Mouse (Mus musculus) forelimb bud, embryonic 11.5 days (tissue): ENCODE results near the gene Ifi203.
"Not testable (repeated sequence)": the region's sequence is repeated elsewhere in the genome, so short reads cannot be mapped to it uniquely, and the experiment has no call there.

Experiments used
- DNase-seq: peaks from one replicate; pipeline ENCODE4 v3.0.0-alpha.2; 2012; ENCODE audit warnings: low read depth, low spot score

Gene Ifi203

DNA sequence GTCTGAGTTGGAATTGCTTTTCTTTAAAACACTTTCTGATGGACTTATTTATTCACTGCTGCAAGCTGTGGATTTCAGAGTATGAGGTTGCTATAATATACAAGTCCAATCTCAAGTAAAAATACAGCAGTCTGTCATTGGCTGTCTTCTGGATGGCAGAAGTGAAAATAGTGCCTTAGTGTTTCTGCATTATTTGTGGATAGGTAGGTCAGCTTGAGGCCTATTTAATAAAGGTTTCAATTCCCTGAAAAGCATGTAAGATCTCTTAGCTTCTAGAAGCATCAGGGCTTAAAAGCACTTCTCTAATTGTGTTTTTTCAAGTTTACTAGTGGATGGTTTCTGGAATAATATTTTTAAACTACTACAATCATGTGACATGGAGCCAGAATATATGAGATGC lies 52.7 kb downstream of the Ifi203 start:
- DNase-seq, result not testable (repeated sequence)

- not testable (repeated sequence) for DNase-seq
Measured at GRCm38 (mm10) chr1:173887026-173887787, 55.3 kb downstream of the Ifi203 start.

GRCm38 (mm10) chr1:173880004-173880666 lies 62.3 kb downstream of the Ifi203 start:
- DNase-seq, result not testable (repeated sequence)

DNA sequence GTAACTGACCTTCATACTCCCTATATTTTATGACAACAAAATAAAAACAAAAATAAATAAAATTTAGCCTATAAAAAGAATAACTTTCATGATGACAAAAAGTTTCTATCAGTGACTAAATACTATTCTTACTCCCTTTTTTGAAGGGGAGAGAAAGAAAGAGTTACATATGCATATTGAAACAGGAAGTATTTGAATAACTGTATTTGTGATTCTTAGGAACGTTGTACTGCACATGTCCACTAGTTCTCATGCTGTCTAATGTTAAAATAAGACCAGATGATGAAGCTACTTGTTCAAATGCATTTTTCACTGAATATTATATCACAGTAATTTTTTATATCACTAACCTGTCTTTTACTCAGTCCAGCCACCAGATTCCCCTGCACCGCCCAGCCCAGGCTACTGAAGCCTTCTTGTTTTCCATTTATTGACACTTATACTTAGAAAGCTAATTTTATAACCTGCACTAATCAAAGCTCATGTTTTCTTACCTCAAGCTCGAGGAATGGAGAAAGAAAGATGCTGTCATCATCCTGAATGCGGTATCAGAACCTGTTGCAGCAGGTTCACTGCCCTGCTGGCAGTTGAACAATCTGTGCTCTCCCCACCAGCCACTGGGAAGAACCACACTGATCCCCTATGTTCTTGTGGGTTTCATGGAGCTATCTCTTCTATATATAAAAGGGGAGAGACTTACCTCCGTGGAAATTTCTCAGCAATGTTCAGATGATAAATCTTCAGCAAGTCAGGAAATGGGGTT lies 63.1 kb downstream of the Ifi203 start:
- DNase-seq, result not testable (repeated sequence)

DNA sequence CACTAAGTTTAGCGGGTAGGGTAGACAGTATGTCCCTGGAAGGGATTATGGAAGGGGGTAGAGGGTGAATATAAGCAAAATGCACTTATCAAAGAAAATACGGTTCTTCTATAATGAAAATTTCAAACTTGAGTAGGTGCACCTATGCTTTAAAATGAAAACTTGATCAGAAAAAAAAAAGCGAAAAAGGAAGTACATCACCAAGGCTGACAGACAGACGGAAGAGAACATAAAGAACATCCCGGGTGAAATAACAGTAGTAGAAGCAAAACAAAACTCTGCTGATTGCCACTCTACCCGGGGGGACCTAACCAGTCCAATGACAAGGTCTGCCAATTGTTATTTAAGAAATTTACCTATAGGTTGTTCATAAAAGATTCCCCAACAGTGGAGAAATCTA lies 64.2 kb downstream of the Ifi203 start:
- not testable (repeated sequence) for DNase-seq

DNA sequence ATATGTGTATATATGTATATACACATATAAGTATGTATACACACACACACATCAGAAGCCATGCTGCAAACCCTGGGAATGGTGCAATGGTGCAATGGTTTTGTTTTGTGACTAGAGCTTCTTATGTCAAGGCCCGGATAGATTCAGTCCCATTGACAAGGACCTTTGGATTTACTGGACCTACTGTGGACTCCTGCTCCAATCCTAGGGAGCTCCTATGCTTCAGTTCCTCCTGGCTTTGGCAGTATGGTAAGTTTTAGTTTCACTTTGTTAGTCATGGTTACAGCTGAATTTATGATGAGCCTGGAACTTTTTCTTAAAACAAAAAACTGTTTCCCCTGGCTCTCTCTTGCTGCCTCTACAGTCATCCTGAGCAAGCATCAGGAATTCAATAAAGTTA lies 65.3 kb downstream of the Ifi203 start:
- not testable (repeated sequence) for DNase-seq
